14 mouse cellular contexts compared by ENCODE assay signal in the genomic region with DNA sequence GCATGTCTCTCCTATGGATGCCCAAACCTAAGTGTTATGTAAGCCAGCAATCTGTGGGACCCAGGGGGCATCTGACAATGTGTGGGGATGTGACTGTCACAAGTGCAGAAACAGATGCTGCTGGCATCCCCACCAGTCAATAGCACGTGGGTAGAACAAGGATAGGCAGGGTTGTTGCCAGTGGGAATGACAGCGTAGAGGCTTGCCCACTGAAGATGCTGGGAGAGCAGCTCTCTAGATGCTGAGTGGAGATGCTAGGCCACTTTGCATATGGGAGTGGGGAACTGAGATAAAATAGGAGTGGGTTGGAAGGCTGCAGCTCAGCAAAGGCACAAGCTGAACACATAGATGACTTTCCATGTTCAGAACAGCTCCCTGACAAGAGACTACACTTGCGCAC. TPM values are rescaled to one million over a fixed set of nuclear protein-coding genes. Genes with fewer than 3 reads are reported as not detected.
A peak's percentile ranks its signal among the peaks of the same experiment; 100 is the strongest.
DNase-seq lines count a peak whose midpoint lies in the region; ATAC-seq lines count a peak whose summit lies in the region.
"Had no signal": no experiment of that assay in that cellular context is flagged by ENCODE, and none has a peak within 500 bp of the region (broad histone marks: within the 10 kb centered on the region; RNA-seq: fewer than 3 reads in every experiment).

No protein-coding gene starts in this region.

- no peaks in the 10 kb centered on the region for H3K9me3 ChIP-seq in embryonic facial prominence, embryonic 12.5 days
- 0 out of 2 replicates have a peak, but pooled peaks cover 3% of the 10 kb centered on the region for H3K9me3 ChIP-seq in embryonic facial prominence, embryonic 10.5 days
- no peaks in the 10 kb centered on the region for H3K9me3 ChIP-seq in midbrain, embryonic 11.5 days (ENCODE audit: control insufficient read depth, low read length)
- no peaks in the 10 kb centered on the region for H3K9me3 ChIP-seq in midbrain, embryonic 10.5 days (replicated peaks)
- H3K9me3 ChIP-seq in intestine, embryonic 15.5 days, result no peaks in the 10 kb centered on the region
- H3K9me3 ChIP-seq: liver, embryonic 13.5 days had no signal

- H3K27ac ChIP-seq in embryonic facial prominence, embryonic 12.5 days, result no peak overlapping the region
- no peak overlapping the region for H3K27ac ChIP-seq in embryonic facial prominence, embryonic 10.5 days (replicated peaks)
- H3K27ac ChIP-seq in midbrain, embryonic 11.5 days (ENCODE audit: low read depth, low read length), result no peak overlapping the region
- H3K27ac ChIP-seq in midbrain, embryonic 10.5 days (replicated peaks), result no peak overlapping the region
- H3K27ac ChIP-seq in intestine, embryonic 15.5 days, result no peak overlapping the region
- H3K27ac ChIP-seq: liver, embryonic 13.5 days had no signal

- no peak overlapping the region for H3K4me2 ChIP-seq in embryonic facial prominence, embryonic 12.5 days (replicated peaks)
- no peak overlapping the region for H3K4me2 ChIP-seq in midbrain, embryonic 11.5 days
- no peak overlapping the region for H3K4me2 ChIP-seq in intestine, embryonic 15.5 days (replicated peaks)
- H3K4me2 ChIP-seq: liver, embryonic 13.5 days had no signal

- WGBS in embryonic facial prominence, embryonic 12.5 days, result 92% methylated on average over 3 of the region's 3 CpGs
- WGBS in embryonic facial prominence, embryonic 10.5 days, result 93% methylated on average over 3 of the region's 3 CpGs
- 92% methylated on average over 3 of the region's 3 CpGs for WGBS in midbrain, embryonic 11.5 days
- WGBS in midbrain, embryonic 10.5 days, result 91% methylated on average over 3 of the region's 3 CpGs
- 92% methylated on average over 3 of the region's 3 CpGs for WGBS in intestine, embryonic 15.5 days

- intact Hi-C loops in left cerebral cortex, postnatal 36 days (cut with DNase I), result no loop called here

- DNase-seq in embryonic facial prominence, embryonic 10.5 days (ENCODE audit: low spot score), result no peak
- peak; percentile 23 for DNase-seq in midbrain, embryonic 11.5 days (ENCODE audit: low spot score, missing footprints)
- DNase-seq in midbrain, embryonic 10.5 days (ENCODE audit: low spot score), result no peak
- DNase-seq in left cerebral cortex, postnatal 36 days (ENCODE audit: low spot score in 2 of 2), result peak; percentile 71 to 72
- DNase-seq: kidney, adult 11 months; kidney, postnatal 14 days; liver, embryonic 13.5 days; thymus, postnatal 25 days had no signal

- no peaks in the 10 kb centered on the region for H3K36me3 ChIP-seq in embryonic facial prominence, embryonic 12.5 days
- peaks cover 3% of the 10 kb centered on the region for H3K36me3 ChIP-seq in embryonic facial prominence, embryonic 10.5 days (replicated peaks)
- peaks cover 11% of the 10 kb centered on the region for H3K36me3 ChIP-seq in midbrain, embryonic 11.5 days (ENCODE audit: control insufficient read depth, insufficient read depth, low read length)
- peaks cover 57% of the 10 kb centered on the region for H3K36me3 ChIP-seq in midbrain, embryonic 10.5 days
- no peaks in the 10 kb centered on the region for H3K36me3 ChIP-seq in intestine, embryonic 15.5 days
- H3K36me3 ChIP-seq: liver, embryonic 13.5 days had no signal

- no peak for ATAC-seq in embryonic facial prominence, embryonic 12.5 days (ENCODE audit: insufficient number of reproducible peaks, insufficient read depth, low FRiP score, low TSS enrichment)
- no peak for ATAC-seq in midbrain, embryonic 11.5 days (ENCODE audit: low FRiP score)
- ATAC-seq in frontal cortex, adult (ENCODE audit: low TSS enrichment), result peak; percentile 8; the same call in 1 of the 2 replicates
- no peak for ATAC-seq in activated CD4-positive, CD25-positive, alpha-beta regulatory T cell, adult 4 months
- no peak for ATAC-seq in intestine, embryonic 15.5 days

- H3K4me3 ChIP-seq in embryonic facial prominence, embryonic 12.5 days, result no peak overlapping the region
- no peak overlapping the region for H3K4me3 ChIP-seq in embryonic facial prominence, embryonic 10.5 days
- H3K4me3 ChIP-seq in midbrain, embryonic 11.5 days (ENCODE audit: low read depth, low read length), result no peak overlapping the region
- no peak overlapping the region for H3K4me3 ChIP-seq in midbrain, embryonic 10.5 days
- no peak overlapping the region for H3K4me3 ChIP-seq in intestine, embryonic 15.5 days (replicated peaks)
- H3K4me3 ChIP-seq: erythroblast, embryonic 14.5 days; liver, embryonic 13.5 days had no signal

- no peaks in the 10 kb centered on the region for H3K27me3 ChIP-seq in embryonic facial prominence, embryonic 12.5 days
- H3K27me3 ChIP-seq in embryonic facial prominence, embryonic 10.5 days (replicated peaks; ENCODE audit: low read depth, poor library complexity, severe bottlenecking), result no peaks in the 10 kb centered on the region
- no peaks in the 10 kb centered on the region for H3K27me3 ChIP-seq in midbrain, embryonic 11.5 days (ENCODE audit: control insufficient read depth, insufficient read depth, low read length)
- H3K27me3 ChIP-seq in midbrain, embryonic 10.5 days (ENCODE audit: low read depth, poor library complexity, severe bottlenecking), result no peaks in the 10 kb centered on the region
- H3K27me3 ChIP-seq in intestine, embryonic 15.5 days (replicated peaks), result no peaks in the 10 kb centered on the region
- H3K27me3 ChIP-seq: liver, embryonic 13.5 days had no signal

- 0 out of 2 replicates have a peak overlapping the region, but pooled peaks have one; percentile 12 for H3K9ac ChIP-seq in embryonic facial prominence, embryonic 12.5 days
- no peak overlapping the region; the same call in 1 of the 2 replicates for H3K9ac ChIP-seq in midbrain, embryonic 11.5 days (ENCODE audit: low read length)
- H3K9ac ChIP-seq in intestine, embryonic 15.5 days, result no peak overlapping the region
- H3K9ac ChIP-seq: liver, embryonic 13.5 days had no signal

- H3K4me1 ChIP-seq in embryonic facial prominence, embryonic 12.5 days, result peaks cover 8% of the 10 kb centered on the region
- peaks cover 2% of the 10 kb centered on the region; the same call in 1 of the 2 replicates for H3K4me1 ChIP-seq in embryonic facial prominence, embryonic 10.5 days
- H3K4me1 ChIP-seq in midbrain, embryonic 11.5 days (ENCODE audit: control insufficient read depth, insufficient read depth, low read length), result peaks cover 2% of the 10 kb centered on the region; the same call in 1 of the 2 replicates
- peaks cover 19% of the 10 kb centered on the region for H3K4me1 ChIP-seq in midbrain, embryonic 10.5 days
- H3K4me1 ChIP-seq in intestine, embryonic 15.5 days (replicated peaks), result 0 out of 2 replicates have a peak, but pooled peaks cover 6% of the 10 kb centered on the region

RNA-seq across cellular contexts. Expression of a gene that starts 4.3 kb away (rescaled TPM):
- polyA plus RNA-seq in embryonic facial prominence, embryonic 12.5 days (2016; fragmentation: Nextera tagmentation; extraction: Ambion mirVana), result 80.6 and 80.7 TPM in 2 replicates
- 68.1 and 68.2 TPM in 2 replicates for polyA plus RNA-seq in embryonic facial prominence, embryonic 10.5 days (2016; fragmentation: Nextera tagmentation; extraction: Ambion mirVana)
- 44.4 and 45.6 TPM in 2 replicates for polyA plus RNA-seq in midbrain, embryonic 11.5 days (2014; fragmentation: Nextera tagmentation; extraction: Ambion mirVana)
- polyA plus RNA-seq in midbrain, embryonic 10.5 days (2016; fragmentation: Nextera tagmentation; extraction: Ambion mirVana), result 63.1 and 82.0 TPM in 2 replicates
- 100 to 1,000 TPM in 1 of 2 experiments, 10 to 100 TPM in 1; 95.5 to 201 TPM for total RNA-seq in left cerebral cortex, postnatal 36 days (2021)
- 10 to 100 TPM; 26.1 to 29.3 TPM for polyA plus RNA-seq in activated CD4-positive, CD25-positive, alpha-beta regulatory T cell, adult 4 months (2017; shearing (Covaris generic))
- polyA plus RNA-seq in intestine, embryonic 15.5 days (2015; fragmentation: Nextera tagmentation; extraction: Ambion mirVana), result 46.3 and 49.2 TPM in 2 replicates

RNA-seq across cellular contexts. Expression of a gene that starts 13.4 kb away (rescaled TPM):
- polyA plus RNA-seq in embryonic facial prominence, embryonic 12.5 days (2016; fragmentation: Nextera tagmentation; extraction: Ambion mirVana), result 10.8 and 16.3 TPM in 2 replicates
- polyA plus RNA-seq in embryonic facial prominence, embryonic 10.5 days (2016; fragmentation: Nextera tagmentation; extraction: Ambion mirVana), result 10.5 and 10.9 TPM in 2 replicates
- 33.8 and 43.6 TPM in 2 replicates for polyA plus RNA-seq in midbrain, embryonic 11.5 days (2014; fragmentation: Nextera tagmentation; extraction: Ambion mirVana)
- polyA plus RNA-seq in midbrain, embryonic 10.5 days (2016; fragmentation: Nextera tagmentation; extraction: Ambion mirVana), result 21.9 and 45.3 TPM in 2 replicates
- 100 to 1,000 TPM; 758 to 767 TPM for total RNA-seq in left cerebral cortex, postnatal 36 days (2021)
- polyA plus RNA-seq in activated CD4-positive, CD25-positive, alpha-beta regulatory T cell, adult 4 months (2017; shearing (Covaris generic)), result under 1 TPM; 0.45 to 0.53 TPM
- polyA plus RNA-seq in intestine, embryonic 15.5 days (2015; fragmentation: Nextera tagmentation; extraction: Ambion mirVana), result 7.1 and 9.7 TPM in 2 replicates
- total RNA-seq: monocyte, adult 5-6 weeks had no signal
- polyA plus RNA-seq: erythroblast, embryonic 14.5 days had no signal

RNA-seq across cellular contexts. Expression of a gene that starts 17.6 kb away (rescaled TPM):
- polyA plus RNA-seq in embryonic facial prominence, embryonic 12.5 days (2016; fragmentation: Nextera tagmentation; extraction: Ambion mirVana), result 2.8 and 4.0 TPM in 2 replicates
- 1.4 and 1.7 TPM in 2 replicates for polyA plus RNA-seq in embryonic facial prominence, embryonic 10.5 days (2016; fragmentation: Nextera tagmentation; extraction: Ambion mirVana)
- polyA plus RNA-seq in midbrain, embryonic 11.5 days (2014; fragmentation: Nextera tagmentation; extraction: Ambion mirVana), result 1.5 and 2.0 TPM in 2 replicates
- 1.4 and 1.9 TPM in 2 replicates for polyA plus RNA-seq in midbrain, embryonic 10.5 days (2016; fragmentation: Nextera tagmentation; extraction: Ambion mirVana)
- total RNA-seq in left cerebral cortex, postnatal 36 days (2021), result 1 to 10 TPM; 5.5 to 8.4 TPM
- 1 to 10 TPM; 5.5 to 6.1 TPM for polyA plus RNA-seq in activated CD4-positive, CD25-positive, alpha-beta regulatory T cell, adult 4 months (2017; shearing (Covaris generic))
- 4.5 and 4.9 TPM in 2 replicates for polyA plus RNA-seq in intestine, embryonic 15.5 days (2015; fragmentation: Nextera tagmentation; extraction: Ambion mirVana)

RNA-seq across cellular contexts. Expression of a gene that starts 32.1 kb away (rescaled TPM):
- 54.8 and 59.5 TPM in 2 replicates for polyA plus RNA-seq in embryonic facial prominence, embryonic 12.5 days (2016; fragmentation: Nextera tagmentation; extraction: Ambion mirVana)
- polyA plus RNA-seq in embryonic facial prominence, embryonic 10.5 days (2016; fragmentation: Nextera tagmentation; extraction: Ambion mirVana), result 32.7 and 34.9 TPM in 2 replicates
- polyA plus RNA-seq in midbrain, embryonic 11.5 days (2014; fragmentation: Nextera tagmentation; extraction: Ambion mirVana), result 15.6 and 17.4 TPM in 2 replicates
- polyA plus RNA-seq in midbrain, embryonic 10.5 days (2016; fragmentation: Nextera tagmentation; extraction: Ambion mirVana), result 18.1 and 20.1 TPM in 2 replicates
- 1 to 10 TPM; 1.1 to 1.8 TPM for total RNA-seq in left cerebral cortex, postnatal 36 days (2021)
- polyA plus RNA-seq in activated CD4-positive, CD25-positive, alpha-beta regulatory T cell, adult 4 months (2017; shearing (Covaris generic)), result not detected
- polyA plus RNA-seq in intestine, embryonic 15.5 days (2015; fragmentation: Nextera tagmentation; extraction: Ambion mirVana), result 66.3 and 68.6 TPM in 2 replicates
- total RNA-seq: monocyte, adult 5-6 weeks had no signal

Comparison
In these comparisons a context has a peak if more than half of its experiments do, and no peak if none do; other contexts are left out.
1. DNase-seq: peak in midbrain, embryonic 11.5 days (single experiment) and left cerebral cortex, postnatal 36 days (2 of 2); none in embryonic facial prominence, embryonic 10.5 days (single experiment) and midbrain, embryonic 10.5 days (single experiment).